Mouse (Mus musculus) left cerebral cortex, postnatal 36 days (tissue): ENCODE results near the gene Trpm1. TPM values are rescaled to one million over a fixed set of nuclear protein-coding genes. Genes with fewer than 3 reads are reported as not detected.
A peak's percentile ranks its signal among the peaks of the same experiment; 100 is the strongest.

Experiments used
- DNase-seq, 2 experiments: peaks; one replicate each; pipeline ENCODE4 v3.0.0; 2021 to 2022; ENCODE audit warnings: low spot score in 2 of 2, mixed read lengths in 1 of 2
- intact Hi-C: fragments of 180-260 bp; cut with DNase I; formaldehyde crosslinking; loops from one replicate; pipeline ENCODE4 v1.15.1; 2025
- total RNA-seq, 2 experiments: library from RNA; stranded (reverse); gene quantifications; 2 replicates each; pipeline ENCODE4 v1.2.3; 2021

The Trpm1 gene
- total RNA-seq, 2 experiments from 2014 or later, result 1.6 TPM; not detected in 1

DNA sequence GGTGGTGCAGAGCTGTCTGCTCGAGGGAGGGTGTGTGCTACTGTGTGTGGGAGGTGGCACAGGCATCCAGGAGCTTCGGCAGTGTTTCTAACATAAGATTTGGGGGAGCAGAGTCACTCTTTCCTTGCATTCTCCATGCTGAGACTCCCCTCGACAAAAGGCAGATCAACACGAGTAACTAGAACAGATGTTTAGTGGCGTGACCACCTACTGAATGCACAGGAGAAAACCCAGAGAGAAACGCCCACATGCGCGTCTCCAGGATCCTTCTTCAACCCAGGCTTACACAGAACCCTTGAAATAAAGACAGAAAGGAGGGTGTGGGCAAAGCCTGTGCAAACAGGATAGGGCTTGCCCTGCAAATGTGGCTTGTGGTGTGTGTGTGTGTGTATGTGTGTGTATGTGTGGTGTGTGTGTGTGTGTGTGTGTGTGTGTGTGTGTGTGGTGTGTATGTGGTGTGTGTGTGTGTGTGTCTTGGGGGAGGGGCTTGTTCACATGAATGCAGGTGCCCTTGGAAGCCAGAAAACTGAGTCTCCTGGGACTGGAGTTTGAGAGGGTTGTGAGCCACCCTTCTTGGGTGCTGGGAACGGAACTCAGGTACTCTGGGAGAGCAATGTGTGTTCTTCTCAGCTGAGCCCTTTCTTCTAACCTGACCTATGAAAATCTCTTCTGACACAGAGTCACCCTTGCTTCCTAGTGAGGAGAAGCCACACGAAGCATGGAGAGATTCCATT lies 7.3 kb downstream of the Trpm1 start:
- intact Hi-C loops, result loop anchor here (5.0 kb wide), 1 partner anchor 126 kb away; the partner anchor contains the start of gene Mtmr10
- peak; percentile 63 to 76 for DNase-seq

- no peak for DNase-seq
- intact Hi-C loops, result loop anchor here (5.0 kb wide), 1 partner anchor 125 kb away; the partner anchor contains the start of gene Mtmr10
These were observed 8.4 kb downstream of the Trpm1 start for GRCm38 (mm10) chr7:64161990-64162389.

GRCm38 (mm10) chr7:64163086-64163485 lies 9.5 kb downstream of the Trpm1 start:
- no peak for DNase-seq
- intact Hi-C loops, result loop anchor here (5.0 kb wide), 1 partner anchor 124 kb away; the partner anchor contains the start of gene Mtmr10

GRCm38 (mm10) chr7:64163890-64164289 lies 10.3 kb downstream of the Trpm1 start:
- intact Hi-C loops, result loop anchor here (5.0 kb wide), 1 partner anchor 123 kb away; the partner anchor contains the start of gene Mtmr10
- no peak for DNase-seq

- intact Hi-C loops, result loop anchor here (1.0 to 5.0 kb wide), 2 partner anchors 122 to 162 kb away; partner anchors contain the start of gene Mtmr10
- DNase-seq, result peak in 1 of 2 experiments; percentile 39
These were observed 11.4 kb downstream of the Trpm1 start for GRCm38 (mm10) chr7:64164997-64165396.

GRCm38 (mm10) chr7:64166025-64166424 lies 12.4 kb downstream of the Trpm1 start:
- intact Hi-C loops, result no loop called here
- DNase-seq, result no peak

GRCm38 (mm10) chr7:64166724-64167123 lies 13.1 kb downstream of the Trpm1 start:
- DNase-seq, result no peak
- intact Hi-C loops, result no loop called here

- no peak for DNase-seq
- intact Hi-C loops, result no loop called here
These were observed 25.7 kb downstream of the Trpm1 start for GRCm38 (mm10) chr7:64179310-64179709.

DNA sequence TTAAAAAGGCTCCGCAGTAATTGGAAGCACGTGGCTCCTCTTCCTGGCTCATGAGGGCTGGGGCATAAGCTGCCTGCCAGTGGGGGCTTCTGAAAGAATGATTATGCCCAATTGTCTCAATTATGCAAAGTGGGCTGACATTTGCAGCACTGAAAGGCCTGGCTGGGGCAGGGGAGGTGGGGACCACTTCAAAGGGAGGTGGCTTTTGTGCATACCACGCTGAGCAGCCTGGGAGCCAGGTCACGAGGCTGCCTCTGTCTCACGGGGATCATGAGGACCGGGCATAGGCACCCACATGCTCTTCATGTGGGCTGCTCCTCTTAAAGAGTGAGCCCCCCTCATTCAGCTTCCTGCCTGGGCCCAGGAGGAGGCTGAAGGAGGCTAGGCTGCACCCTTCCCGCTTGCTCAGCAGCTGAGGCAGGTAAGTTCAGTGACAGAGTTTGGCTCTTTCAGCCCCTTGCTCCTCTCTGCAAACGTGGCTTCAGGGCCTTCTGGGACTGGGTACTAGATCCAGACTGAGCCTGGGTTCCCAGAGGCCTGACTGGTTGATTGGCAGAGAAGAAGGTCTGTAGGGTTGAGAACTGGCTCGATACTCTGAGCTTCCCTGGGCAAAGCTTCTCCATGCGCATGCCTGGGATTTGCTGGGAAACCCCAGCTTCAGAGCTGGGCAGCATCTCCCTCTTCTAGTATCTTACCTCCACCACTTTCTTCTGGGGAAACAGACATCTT lies 31.7 kb downstream of the Trpm1 start:
- intact Hi-C loops, result no loop called here

DNA sequence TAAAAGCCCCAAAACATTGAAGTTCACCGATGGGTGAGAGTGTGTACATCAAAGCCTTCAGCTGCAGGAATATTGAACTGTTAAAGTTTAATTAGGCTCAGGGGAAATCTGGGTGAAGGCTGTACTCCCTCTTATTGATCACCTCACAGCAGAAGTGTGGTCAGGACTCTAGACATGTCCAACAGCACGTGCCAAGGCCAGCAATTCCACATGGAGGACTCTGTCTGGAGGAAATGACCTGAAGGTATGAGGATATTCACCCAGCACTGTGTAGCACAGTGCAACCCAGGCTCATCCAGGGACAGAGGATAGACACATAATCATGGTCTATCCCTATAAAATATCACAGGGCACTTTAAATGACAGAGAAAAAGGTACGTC lies 32.3 kb downstream of the Trpm1 start:
- intact Hi-C loops, result no loop called here
- DNase-seq, result no peak

More for the DNA sequence above, 31.7 kb downstream of the Trpm1 start:
- no peak for DNase-seq

DNA sequence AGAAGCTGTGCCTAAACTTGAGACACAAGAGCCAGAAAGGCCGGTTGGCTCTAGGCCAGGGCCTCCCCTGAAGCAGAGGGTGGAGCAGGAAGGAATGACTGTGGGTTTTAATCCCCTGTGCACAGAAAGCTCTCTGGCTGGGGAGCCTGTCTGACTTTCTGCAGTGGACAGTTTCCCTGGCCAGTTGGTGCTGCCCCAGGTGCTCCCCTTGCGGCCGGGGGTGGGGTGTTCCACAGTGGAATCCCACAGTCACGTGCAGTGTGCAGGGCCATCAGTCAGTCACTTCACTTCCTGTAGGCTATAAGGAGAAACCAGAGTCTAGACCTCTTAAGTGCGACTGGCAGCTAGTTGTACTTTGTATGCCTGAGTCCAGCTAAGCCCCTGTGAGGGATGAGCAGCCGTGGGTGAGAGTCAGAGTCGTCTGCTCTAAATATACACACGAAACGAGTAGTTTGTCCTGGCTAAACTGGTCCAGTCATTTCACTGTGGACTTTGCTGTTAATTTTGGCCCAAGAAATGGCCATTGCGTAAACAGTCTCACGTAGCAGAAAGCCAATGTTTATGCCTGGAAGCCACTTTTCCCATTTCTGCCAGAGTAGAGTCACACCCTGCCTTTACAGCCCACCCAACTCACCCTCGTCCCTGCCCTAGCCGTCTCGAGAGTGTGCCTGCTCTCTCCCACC lies 38.8 kb downstream of the Trpm1 start:
- no peak for DNase-seq

GRCm38 (mm10) chr7:64193476-64193875 lies 39.8 kb downstream of the Trpm1 start:
- intact Hi-C loops, result no loop called here
- no peak for DNase-seq

More for the DNA sequence above, 38.8 kb downstream of the Trpm1 start:
- intact Hi-C loops, result no loop called here

DNA sequence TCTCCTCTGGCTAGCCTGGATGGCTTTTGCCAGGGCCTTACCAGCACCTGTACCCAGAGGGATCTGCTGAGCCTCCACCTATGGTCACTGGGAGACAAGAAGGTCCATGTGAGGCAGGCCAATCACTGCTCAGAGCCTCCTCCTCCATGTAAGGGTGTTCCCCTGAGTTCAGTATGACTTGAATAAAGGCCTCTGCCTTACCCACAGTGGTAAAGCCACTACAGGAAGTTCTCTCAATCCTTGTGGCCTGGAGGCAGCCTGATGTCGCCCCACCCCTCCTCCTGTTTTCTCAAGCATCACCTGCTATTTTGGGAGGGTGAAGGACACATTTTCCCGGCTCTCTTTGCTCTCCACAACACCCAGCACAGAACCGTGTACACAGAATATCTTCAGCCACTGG lies 42.5 kb downstream of the Trpm1 start:
- intact Hi-C loops, result no loop called here

GRCm38 (mm10) chr7:64208700-64209099 lies 55.1 kb downstream of the Trpm1 start:
- intact Hi-C loops, result no loop called here
- DNase-seq, result no peak

More for the DNA sequence above, 42.5 kb downstream of the Trpm1 start:
- no peak for DNase-seq

DNA sequence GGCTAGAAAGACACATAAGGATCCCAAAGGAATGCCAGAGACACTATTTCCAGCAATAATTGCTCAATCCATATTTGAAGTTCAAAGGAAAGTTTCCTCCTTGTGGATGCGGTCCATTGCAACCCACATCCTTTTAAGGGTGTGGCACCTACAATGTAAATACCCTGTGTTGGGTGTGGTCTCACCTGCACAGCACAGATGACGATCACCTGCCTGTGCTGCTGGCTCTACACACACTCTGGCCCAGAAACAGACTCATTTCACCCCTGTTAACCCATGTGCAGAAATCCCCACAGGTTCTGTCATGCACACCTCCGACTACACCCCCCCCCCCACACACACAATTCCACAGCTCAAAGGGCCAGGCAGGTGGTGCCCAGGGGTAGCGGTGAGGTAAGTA lies 59.2 kb downstream of the Trpm1 start:
- no peak for DNase-seq
- intact Hi-C loops, result no loop called here

DNA sequence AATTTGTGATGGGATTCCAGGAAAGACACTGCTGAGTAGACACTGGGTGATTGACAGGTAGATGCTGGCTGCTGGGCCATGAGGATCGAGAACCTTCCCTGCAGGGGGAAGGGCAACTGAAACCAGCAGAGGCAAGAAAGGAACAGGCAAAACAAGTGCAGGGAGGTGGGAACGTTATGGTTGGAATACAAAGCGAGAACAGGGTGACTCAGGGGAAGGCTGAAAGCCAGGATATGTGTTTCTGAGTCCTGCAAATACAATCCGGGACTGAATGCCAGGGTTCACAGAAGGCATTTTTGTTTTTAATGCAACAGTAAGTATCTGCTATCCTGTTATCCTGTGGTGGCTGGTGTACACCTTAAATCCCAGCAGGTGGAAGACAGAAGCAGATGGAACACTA lies 60.4 kb downstream of the Trpm1 start:
- intact Hi-C loops, result no loop called here
- no peak for DNase-seq

DNA sequence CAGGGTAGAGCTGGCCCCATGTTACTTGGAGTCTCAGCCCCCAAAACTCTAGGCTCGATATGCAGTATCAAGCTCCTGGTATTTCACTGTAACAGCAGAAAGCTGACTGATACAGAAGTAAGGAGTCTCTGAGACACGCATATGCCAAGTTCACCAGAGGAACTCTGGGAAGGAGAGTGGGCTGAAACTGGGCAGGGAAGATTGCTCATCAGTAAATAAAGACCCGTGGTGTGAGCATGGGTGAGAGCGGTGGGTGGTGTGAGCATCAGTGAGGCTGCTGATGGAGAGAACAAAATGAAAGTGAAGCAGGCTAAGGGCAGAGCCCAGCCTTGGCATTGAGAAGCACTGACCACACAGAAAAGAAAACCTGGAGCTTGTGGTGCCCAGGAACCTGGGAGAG lies 62.0 kb downstream of the Trpm1 start:
- intact Hi-C loops, result no loop called here
- DNase-seq, result peak; percentile 20 to 24

DNA sequence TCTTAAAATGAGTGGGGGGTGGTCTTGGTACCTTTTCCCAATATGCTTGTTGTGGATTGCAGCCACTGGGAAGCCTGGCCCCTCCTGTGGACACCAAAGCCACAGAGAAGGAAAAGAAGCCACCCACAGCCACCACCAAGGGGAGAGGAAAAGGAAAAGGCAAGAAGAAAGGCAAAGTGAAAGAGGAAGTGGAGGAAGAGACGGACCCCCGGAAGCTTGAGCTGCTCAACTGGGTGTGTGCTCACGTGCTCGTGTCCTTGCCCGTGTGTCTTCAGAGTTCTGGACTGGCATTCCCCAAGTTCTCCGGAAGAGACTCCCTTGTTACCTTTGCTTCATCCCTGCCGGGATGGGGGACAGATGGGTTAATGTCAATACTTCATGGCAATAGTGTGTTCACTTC lies 63.8 kb downstream of the Trpm1 start:
- no peak for DNase-seq
- intact Hi-C loops, result no loop called here

DNA sequence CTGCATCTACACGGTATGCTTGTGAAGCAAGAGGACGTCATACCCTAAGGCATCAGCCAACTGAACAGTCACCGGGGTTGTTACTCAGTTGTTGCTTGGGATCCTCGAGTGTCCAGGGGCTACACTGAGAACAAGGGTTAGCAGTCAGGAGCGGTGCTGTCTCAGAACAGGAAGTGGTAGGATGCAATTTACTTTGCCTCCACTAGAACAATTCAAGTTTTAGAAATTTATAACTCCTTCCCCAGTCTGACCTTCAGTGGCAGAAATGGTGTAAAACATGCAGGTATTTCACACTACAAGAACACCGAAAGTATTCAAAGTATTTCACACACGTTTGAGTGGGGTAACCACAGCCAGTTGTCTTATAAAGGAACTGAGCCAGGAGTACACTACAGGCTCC lies 66.1 kb downstream of the Trpm1 start:
- intact Hi-C loops, result no loop called here
- DNase-seq, result no peak

DNA sequence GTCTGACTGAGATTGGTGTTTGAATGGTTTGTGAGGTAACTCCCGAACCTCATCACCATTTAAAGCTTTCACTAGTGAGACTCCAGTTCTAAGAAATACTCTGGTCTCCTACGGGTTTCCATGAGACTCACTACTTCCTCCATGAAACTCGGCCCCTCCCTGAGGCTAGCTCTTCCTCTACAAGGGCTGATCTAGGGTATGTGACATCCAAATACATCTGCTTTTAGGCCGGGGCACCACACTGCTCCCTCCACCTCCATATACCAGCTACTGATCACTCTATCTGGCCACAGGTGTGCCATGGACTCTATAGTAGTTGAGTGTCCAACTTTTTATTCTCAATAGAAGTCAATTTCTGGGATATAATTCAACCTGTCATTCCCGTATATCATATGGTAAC lies 69.6 kb downstream of the Trpm1 start:
- intact Hi-C loops, result no loop called here
- DNase-seq, result no peak
